Mouse (Mus musculus) spleen, adult 12 weeks (tissue): Measurements from ENCODE around the gene Snx19.

ENCODE experiments used
- DNase-seq: peaks from one replicate; pipeline ENCODE4 v3.0.0; 2022; ENCODE audit warnings: low spot score

Gene Snx19

GRCm38 (mm10) chr9:30426882-30427632 lies at the start of gene Snx19:
TSS of gene Snx19 (plus strand) at chr9:30427108.
- DNase-seq, result peak; percentile 82

DNA sequence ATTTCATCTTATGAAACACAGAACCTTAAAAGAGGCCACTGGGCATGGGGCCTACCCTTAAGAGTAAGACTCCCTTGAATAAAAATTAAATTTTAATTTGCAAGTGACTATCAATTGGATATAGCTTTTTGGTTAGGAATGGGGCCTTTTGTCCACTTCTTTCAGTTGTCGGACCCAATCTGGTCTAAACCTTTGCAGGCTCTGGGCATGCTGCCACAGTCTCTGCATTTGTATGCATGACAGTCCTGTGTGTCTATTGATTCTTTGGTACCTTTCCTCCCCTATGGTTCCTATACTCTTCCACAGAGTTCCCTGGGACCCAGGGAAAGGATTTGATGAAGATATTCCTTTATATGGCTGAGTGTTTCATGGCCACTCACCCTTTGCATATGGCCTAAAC lies 26.1 kb upstream of the Snx19 start:
- DNase-seq, result no peak

DNA sequence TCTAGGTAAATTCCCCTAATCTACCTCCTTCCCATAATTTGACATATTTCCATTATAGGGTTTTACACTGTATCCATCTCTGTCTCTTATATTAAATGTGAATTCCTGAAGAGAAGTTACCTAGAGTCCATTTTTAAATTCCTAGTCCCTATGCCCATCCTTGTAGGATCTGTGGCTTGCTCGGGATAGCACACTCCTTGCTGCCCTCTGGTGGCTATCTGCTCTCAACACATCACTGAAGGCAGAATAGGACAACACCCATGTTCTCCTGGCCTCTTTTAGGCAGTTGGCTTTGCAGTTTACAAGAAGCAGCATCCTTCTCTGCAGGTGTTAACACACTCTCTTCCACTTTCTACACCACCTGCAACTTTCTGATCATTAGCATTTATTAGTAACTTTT lies 4.0 kb upstream of the Snx19 start:
- DNase-seq, result no peak

DNA sequence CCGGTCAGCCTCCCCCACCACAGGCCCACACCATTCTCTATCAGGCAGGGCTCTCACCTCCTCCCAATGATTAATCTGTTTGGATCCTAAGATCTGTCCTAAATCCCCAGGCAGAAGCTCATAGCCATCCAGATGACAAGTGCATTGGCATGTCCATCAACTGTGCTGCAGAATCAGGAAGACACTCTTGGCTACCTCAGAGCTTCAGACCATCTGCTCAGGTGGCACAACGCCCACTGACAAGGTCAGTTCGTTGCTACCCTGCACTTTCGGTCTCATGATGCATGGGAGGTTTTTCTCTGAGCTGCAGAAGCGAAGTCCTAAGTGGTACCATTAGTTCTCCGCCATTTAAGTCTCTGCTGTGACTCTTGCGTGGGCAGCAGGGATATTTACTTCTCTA lies 1.7 kb upstream of the Snx19 start:
- DNase-seq, result no peak

DNA sequence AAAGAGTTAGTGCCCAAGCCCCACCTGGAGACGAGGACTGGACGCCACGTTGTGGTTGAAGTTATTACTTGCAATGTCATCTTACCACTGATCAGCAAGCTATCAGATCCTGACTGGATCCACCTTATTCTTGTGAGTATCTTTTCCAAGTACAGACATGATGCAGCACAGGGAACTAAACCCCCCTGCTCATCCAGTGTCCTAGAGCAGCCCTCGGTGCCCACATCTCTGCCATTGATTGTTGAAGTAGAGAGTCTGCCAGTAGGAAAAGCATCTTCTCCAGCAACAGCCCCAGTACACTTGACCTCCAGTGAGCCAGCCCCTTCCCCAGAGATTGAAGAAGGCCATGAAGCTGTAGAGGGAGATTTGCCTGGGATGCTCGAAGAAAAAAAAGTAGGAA lies 1.3 kb downstream of the Snx19 start:
- DNase-seq, result no peak

- no peak for DNase-seq
These were observed 3.5 kb downstream of the Snx19 start for GRCm38 (mm10) chr9:30430447-30430846.

GRCm38 (mm10) chr9:30431909-30432308 lies 5.0 kb downstream of the Snx19 start:
- DNase-seq, result no peak

GRCm38 (mm10) chr9:30433914-30434313 lies 7.0 kb downstream of the Snx19 start:
- DNase-seq, result no peak

- DNase-seq, result no peak
These were observed 9.1 kb downstream of the Snx19 start for GRCm38 (mm10) chr9:30435902-30436585.

- no peak for DNase-seq
These were observed 11.6 kb downstream of the Snx19 start for GRCm38 (mm10) chr9:30438505-30438904.

GRCm38 (mm10) chr9:30441761-30442160 lies 14.9 kb downstream of the Snx19 start:
- DNase-seq, result no peak

DNA sequence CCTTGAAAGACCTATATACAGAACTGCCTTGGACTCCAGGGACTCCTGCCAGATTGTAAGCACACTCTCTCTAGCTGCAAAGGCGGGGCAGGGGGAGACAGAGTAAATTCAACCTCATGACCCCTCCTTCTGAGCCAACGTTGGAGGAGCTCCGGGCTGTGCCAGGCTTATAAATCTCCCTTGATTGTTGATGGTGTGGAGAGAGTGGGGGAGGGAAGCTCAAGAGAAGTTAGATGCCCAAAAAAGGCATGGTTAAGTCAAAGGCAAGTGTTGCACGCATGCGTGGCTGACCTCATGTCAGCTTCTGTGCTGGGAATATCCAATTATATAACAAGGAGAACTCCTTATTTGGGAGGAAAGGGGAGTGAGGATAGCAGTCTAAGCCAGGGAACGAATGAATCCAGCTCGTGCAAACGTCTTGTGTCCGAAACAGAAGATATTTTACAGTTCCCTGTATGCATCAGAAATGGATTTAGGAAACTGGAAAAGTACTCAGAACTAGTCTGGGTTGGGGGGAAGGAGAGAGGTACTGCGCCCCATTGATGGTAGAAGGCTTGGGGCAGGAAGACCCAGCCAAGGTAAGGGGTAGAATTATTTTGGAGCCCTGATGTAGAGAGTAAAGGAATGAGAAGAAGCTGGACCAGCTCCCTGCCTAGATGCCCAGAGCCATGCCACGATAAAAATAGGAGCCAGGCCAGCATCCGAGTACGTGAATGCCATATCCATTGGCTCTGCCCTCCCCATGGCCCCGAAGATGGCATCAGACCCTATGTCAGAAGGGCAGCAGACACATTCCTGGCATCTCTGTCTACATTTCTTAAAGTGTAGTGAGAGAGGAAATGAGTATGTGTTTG lies 18.6 kb downstream of the Snx19 start:
- no peak for DNase-seq

DNA sequence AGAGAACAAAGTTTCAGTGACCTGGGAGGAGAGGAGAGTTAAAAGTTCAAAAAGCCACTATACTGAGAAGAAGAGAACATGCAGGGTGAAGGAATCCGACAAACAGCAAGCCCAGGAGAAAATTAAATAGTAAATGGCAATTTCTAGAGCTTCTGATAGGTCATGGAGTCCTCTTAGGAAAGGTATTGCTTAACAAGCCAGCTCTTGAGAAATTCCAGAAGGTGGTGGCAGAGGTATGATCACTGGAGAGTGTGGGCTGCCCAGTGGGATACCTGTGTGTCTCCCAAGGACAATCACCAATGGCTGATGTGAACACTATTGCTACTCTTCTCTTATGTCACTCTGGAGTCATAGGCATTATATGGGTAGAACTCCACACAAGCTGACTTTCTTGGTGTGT lies 19.2 kb downstream of the Snx19 start:
- no peak for DNase-seq

GRCm38 (mm10) chr9:30448459-30448858 lies 21.6 kb downstream of the Snx19 start:
- DNase-seq, result no peak

DNA sequence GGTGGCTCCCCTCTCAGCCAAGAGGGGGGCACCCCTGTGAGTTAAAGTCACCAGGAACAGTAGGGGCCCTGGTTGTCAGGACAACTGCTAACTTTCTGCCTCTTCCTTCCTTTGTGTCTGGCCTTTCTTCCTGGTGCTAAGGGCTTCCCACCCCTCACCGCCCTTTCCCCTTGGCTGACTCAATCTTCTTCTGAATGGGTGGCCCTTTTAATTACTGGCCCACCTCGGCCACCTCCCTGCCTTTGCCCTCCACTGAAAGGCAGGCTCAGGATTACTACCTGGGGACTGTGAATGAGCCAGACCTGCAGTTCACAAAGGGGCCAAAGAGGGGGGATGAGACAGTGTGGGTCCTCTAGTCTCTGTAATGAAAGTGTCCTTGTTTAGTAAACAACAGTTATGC lies 23.0 kb downstream of the Snx19 start:
- DNase-seq, result no peak

DNA sequence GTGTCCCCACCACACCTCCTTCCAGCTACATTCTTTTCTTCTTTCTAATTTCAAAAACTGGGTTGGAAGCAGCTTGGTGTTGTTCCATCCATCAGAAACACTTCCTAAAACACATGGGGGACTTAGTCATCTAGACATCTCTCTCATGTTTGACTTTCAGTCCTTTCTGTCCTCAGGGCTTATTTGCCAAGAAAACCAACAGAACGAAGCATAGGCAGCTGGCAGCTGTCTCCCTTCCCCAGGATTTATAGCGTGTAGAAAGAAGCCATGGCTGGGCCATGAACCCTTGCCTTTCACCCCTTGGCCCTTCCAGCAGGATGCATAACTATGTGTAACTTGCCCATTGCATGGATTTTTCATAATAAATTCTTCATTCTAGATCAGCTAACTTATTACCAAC lies 23.9 kb downstream of the Snx19 start:
- no peak for DNase-seq

DNA sequence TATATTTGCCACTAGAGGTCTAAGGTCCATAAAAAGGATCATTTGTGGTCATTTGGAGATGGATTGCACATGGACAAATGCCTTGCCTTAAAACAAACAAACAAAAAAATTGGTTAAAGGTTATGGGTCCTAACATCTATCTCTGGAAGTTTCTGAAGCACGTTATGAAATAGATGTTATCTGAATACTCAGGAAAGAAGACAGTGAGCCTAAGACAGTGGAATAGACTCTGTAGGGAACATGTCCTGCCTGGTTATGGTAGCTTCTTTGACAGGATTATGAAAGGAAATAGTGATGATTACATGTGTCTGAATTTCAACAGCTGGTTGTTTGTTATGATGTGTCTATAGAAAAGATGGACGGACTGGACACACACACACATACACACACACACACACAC lies 27.6 kb downstream of the Snx19 start:
- DNase-seq, result no peak

DNA sequence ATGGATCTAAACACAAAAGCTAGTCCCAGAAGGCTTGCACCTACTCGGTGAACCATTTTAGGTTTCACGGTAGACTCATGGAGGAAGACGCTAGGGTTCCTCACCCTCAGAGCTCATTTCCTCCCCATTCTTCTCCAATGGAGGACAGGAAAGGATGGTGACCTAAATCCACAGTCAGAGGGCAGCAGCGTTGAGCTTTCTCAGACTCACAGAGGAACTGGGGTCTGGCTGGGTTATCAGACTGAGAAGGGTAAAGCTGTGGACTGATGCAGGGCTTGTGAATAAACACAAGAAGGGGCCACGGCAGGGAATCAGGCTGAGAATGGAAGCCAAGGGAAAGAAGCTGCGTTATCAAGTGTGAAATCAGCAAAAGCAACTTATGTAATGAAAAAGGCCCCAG lies 29.3 kb downstream of the Snx19 start:
- no peak for DNase-seq

GRCm38 (mm10) chr9:30460501-30460900 lies 33.6 kb downstream of the Snx19 start:
- DNase-seq, result no peak

DNA sequence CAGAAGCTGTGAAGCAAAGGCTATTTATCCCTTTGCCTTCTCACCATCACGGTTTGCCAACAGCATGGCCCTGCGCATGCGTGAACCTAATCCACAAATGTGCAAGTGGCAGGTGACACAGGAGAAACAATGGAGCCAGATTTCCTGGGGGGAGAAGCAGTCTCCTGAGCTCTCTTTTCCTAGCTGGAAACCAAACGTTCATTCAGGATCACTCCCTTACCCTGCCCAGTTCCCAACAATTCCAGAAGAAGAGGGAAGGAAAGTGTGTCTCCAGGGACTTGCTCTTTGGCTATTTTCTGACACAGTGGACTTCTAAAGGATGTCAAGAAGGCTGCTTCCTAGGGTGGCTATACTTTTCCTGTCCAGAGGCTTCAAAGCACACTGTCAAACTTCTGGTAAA lies 37.8 kb downstream of the Snx19 start:
- no peak for DNase-seq

- DNase-seq, result no peak
These were observed 53.1 kb downstream of the Snx19 start for GRCm38 (mm10) chr9:30480043-30480442.

DNA sequence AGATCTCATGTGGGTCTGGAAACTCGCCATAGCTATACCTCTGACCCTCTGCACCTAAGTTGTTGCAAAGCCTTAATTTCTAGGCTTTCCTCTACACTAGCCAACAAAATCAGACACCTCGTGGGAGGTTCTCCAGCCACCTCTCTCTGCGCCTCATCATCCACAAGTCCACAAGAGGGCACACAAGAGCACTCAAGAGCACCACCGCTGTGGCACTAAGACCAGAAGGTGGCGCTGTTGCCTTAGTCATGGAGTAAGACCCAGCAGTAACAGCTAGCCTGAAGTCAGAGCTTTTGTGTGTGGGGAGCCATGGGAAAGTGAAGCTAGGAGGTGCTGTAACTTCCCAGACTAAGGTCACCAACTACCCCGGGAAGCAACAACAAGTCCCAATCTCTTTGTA lies 53.6 kb downstream of the Snx19 start:
- peak; percentile 53 for DNase-seq

DNA sequence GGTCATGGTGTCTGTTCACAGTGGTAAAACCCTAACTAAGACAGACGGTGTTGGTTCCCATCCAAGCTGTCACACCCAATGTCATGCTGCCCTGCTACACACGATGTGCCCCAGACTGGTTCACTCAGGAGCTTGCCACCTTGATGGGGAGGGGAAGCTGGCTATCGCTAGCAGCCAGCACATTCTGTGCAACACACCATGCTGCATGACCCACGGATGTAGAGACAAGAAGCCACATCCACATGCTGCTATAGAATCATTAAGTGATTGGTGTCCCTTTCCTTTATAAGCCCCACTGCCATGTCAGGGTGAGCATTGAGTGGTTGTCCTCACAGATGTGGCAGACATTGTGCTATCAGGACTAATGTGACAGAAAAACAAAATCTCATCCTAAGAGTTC lies 55.2 kb downstream of the Snx19 start:
- no peak for DNase-seq
